Mouse (Mus musculus) C2C12 (cell line): ENCODE results near the gene Ppef2.

Source experiments
- CEBPB ChIP-seq: IDR thresholded peaks from one replicate; pipeline ENCODE4 v1.6.1; 2011; ENCODE audit warnings: low read depth, mild to moderate bottlenecking, control low read depth, moderate library complexity
- CTCF ChIP-seq: IDR thresholded peaks from one replicate; pipeline ENCODE4 v1.5.1; 2011; ENCODE audit not compliant: control insufficient read depth, insufficient read depth, insufficient read length

- TF ChIP-seq CEBPB = no peak
- TF ChIP-seq CTCF = no peak
Observed at GRCm38 (mm10) chr5:92278942-92279537, 23.0 kb upstream of the Ppef2 start.
